Mouse (Mus musculus): ENCODE measurements around the gene Swi5.
A peak's percentile ranks its signal among the peaks of the same experiment; 100 is the strongest.

Gene Swi5

DNA sequence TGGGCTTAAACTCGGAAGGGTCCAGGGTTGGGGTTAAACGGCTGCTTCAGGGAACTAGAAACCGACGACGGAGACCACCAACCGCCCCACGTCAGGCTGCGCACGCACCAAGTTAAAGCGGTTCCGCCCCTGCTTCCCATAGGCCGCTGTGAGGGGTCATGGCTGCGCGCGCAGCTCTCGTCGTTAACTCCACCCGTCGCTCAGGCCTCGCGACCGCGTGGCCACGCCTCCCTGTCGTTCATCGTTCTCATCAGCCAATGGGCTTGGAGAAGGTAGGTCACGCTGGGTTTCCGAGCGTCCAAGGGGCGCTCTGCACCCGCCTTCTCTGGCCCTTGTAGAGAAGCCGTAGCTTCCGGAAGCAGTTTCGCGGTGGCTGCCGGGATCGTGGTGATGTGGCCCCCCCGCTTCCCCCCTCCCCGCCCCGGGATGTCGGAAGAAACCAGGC lies at the start of gene Swi5:
TSS of gene Swi5 (minus strand) at position 153 of the 445 bp plus-strand sequence.
- DNase-seq (ENCODE audit: low read depth) = peak; percentile 100

- no peak for DNase-seq (ENCODE audit: low read depth)
Measured at GRCm38 (mm10) chr2:32335888-32336287, 48.0 kb upstream of the Swi5 start.

- no peak for DNase-seq (ENCODE audit: low read depth)
Measured at GRCm38 (mm10) chr2:32332159-32332558, 44.3 kb upstream of the Swi5 start.

GRCm38 (mm10) chr2:32329531-32329930 lies 41.7 kb upstream of the Swi5 start:
- peak; percentile 87 for DNase-seq (ENCODE audit: low read depth)

DNA sequence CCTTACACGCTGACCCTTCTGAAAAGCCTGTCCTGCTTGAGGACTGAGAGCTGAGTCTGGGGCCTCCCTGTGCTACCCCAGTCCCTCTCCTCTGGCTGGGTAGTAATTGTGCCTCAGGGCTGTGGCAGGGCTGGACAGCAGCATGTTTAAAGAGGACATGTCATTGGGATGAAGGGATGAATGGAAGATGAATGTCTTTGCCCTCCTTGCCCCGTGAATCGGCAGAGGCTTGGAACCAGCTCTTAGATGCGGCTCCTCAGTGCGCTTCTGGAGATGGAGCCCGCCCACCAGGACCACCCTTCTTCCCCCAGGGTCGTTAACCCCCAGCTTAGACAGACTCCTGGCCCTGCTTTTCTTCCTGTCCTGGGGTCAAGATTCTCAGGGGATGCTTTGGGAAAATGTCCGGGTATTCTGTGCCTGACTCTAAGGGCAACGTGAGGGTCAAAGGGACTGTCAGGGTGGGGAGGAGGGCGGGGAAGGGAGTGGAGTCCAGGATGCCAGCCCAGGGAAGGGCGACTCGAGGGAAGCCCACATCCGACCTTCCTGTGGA lies 41.1 kb upstream of the Swi5 start:
- no peak for DNase-seq (ENCODE audit: low read depth)

DNA sequence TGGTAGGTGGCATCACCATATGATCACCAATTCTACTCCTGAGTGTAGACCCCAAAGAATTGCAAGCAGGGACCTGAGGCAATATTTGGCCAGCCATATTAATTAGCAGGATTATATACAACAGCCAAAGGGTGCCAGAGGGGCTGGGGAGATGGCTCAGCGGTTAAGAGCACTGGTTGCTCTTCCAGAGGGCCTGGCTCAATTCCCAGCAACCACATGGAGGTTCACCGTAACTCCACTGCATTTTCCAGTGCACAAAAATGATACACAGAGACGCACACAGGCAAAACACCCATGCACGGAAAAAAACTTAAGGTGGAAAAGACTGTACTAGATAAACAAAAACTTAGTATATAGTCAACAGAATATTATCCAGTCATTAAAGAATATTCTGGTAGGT lies 39.3 kb upstream of the Swi5 start:
- DNase-seq (ENCODE audit: low read depth) = no peak

- DNase-seq (ENCODE audit: low read depth) = peak; percentile 79
Measured at GRCm38 (mm10) chr2:32325342-32325741, 37.5 kb upstream of the Swi5 start.

GRCm38 (mm10) chr2:32324322-32324721 lies 36.4 kb upstream of the Swi5 start:
- DNase-seq (ENCODE audit: low read depth) = no peak

GRCm38 (mm10) chr2:32322754-32323741 lies 35.2 kb upstream of the Swi5 start:
- no peak for DNase-seq (ENCODE audit: low read depth)

- DNase-seq (ENCODE audit: low read depth) = no peak
Measured at GRCm38 (mm10) chr2:32321591-32322298, 33.9 kb upstream of the Swi5 start.

DNA sequence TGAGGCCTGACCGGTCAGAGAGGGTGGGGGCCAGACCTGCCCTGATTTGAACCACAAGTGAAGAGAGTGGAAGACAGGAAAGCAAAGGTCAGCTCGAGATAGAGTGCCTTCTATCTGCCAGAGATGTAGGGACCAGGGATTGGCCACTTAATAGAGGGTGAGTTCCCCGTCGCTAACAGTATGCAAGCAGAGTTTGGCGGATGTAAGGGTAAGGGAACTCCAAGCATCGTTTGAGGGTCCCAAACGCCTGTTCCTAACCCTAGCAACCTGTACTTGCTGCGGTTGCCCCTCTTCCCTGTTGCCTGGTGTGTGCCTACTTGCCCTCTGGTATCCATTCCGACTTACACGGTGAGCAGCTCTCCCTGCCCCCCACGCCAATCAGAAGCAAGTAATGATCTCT lies 32.8 kb upstream of the Swi5 start:
- DNase-seq (ENCODE audit: low read depth) = no peak

DNA sequence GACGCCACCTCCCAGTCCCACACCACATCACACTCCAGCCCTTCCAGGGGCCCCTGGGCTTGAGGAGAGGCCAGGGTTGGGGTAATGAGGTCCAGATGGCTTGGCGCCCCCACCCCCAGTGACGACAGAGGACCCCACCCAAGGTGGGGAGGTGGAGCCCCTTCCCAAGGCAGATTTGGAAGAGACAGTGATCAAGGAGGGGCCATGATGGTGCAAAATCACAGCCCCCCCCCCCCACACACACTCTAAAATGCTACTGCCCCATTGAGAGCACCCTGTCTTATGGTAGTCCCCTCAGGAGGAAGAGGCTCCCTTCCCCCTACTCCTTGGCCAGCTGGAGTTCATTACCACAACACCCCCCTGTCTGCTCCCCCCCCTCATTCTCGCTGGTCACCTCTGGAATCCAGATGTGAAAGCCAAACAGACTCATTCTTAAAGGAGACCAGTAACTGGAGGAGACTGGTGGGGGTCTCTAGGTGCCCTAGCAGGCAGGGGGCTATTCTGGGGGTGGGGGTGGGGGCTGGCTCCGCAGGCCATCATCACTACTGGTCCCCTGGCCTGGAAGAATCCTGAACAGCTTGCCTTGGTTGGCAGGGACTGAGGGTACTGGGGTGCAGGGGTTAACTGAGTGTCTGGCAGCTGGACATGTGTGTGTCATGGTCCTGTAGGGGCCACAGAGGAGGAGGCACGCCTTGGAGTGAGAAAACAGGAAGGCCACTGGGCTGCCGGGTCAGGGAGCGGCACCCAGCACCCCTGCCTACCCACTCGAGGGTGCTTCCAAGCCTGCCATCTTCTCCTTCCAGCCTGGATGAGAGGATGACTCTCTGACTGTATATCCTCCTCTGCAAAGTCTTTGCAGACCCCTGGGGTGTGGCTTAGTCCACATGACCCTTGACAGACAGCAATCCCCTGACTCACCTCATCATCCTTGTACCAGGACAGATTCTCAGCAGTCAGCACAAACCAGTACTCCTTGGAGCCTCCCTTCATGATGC lies 32.0 kb upstream of the Swi5 start:
- peak; percentile 93 for DNase-seq (ENCODE audit: low read depth)

GRCm38 (mm10) chr2:32318709-32319585 lies 31.1 kb upstream of the Swi5 start:
- peak; percentile 62 for DNase-seq (ENCODE audit: low read depth)

- DNase-seq (ENCODE audit: low read depth) = peak; percentile 96
Measured at GRCm38 (mm10) chr2:32317791-32318417, 30.0 kb upstream of the Swi5 start.

- DNase-seq (ENCODE audit: low read depth) = peak; percentile 95
Measured at GRCm38 (mm10) chr2:32316887-32317656, 29.2 kb upstream of the Swi5 start.

DNA sequence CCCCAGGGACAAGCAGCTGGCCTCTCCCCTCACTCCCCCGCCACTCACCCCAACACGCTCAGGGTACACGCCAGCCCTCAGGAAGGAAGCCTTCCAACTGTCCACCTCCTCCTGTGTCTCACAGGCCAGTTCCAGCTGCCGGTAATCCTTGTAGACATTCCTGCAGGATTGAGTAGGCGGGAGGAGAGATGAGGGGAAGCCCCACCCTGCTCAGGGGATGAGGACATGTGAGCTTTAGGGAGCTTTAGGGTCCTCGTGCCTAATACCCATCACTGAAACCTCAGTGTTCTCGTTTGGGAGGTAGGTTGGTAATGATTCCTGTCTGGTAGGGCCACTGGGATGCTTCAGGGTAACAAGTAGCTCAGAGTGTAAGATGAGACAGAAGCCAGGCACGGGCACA lies 27.9 kb upstream of the Swi5 start:
- peak; percentile 79 for DNase-seq (ENCODE audit: low read depth)

GRCm38 (mm10) chr2:32314831-32315230 lies 27.0 kb upstream of the Swi5 start:
- no peak for DNase-seq (ENCODE audit: low read depth)

DNA sequence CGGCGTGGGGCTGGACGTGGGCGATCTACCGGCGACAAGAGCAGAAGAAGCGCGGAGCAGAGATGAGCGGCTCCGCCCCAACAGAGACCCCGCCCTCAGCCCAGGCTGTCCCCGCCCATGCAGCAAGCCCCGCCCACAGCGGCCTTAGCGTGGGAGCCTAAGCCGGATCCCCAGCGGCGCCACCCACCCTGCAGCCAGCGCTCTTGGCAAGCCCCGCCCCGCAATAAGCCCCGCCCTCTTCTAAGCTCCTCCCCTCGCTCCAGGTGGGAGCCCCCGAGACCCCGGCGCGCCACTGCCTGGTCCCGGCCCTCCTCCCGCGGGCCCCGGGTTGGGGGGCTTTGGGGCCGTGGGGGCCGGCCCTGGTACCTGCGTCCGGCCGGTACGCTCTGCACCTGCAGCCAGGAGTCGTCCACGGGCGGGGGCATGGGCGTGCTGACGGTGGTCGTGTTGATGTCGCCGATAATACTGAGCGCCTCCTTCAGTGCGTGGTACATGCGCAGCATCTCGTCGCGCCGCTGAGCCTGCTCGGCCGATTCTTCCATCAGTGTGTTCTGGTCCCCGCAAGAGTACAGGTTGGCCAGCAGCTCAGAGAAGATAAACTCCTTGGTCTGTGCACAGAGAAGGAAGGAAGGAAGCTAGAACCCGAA lies 24.6 kb upstream of the Swi5 start:
- no peak for DNase-seq (ENCODE audit: low read depth)

Measured in NIH3T3 (cell line).